Mouse (Mus musculus) lung, embryonic 16.5 days (tissue): Measurements from ENCODE around the gene Cckbr. TPM values are rescaled to one million over a fixed set of nuclear protein-coding genes. Genes with fewer than 3 reads are reported as not detected.
A peak's percentile ranks its signal among the peaks of the same experiment; 100 is the strongest.

Experiments
- ATAC-seq: fragments of 200-750 bp; cut with Nextera tagmentation; 2 replicates; pipeline ENCODE4 v1.8.0; 2017; ENCODE audit warnings: low read depth, mild to moderate bottlenecking, moderate library complexity
- H3K27ac ChIP-seq: fragments of 300-500 bp; sonication (generic); 2 replicates; pipeline ENCODE4 v1.5.1; 2014; ENCODE audit warnings: mild to moderate bottlenecking, control low read depth, low read length
- H3K27me3 ChIP-seq: fragments of 300-500 bp; sonication (generic); 2 replicates; pipeline ENCODE4 v1.6.1; 2014; ENCODE audit warnings: low read depth, low read length, mixed read lengths; ENCODE audit not compliant: control insufficient read depth, insufficient read depth
- H3K36me3 ChIP-seq: fragments of 300-500 bp; sonication (generic); 2 replicates; pipeline ENCODE4 v1.6.1; 2014; ENCODE audit warnings: low read length; ENCODE audit not compliant: control insufficient read depth, insufficient read depth
- H3K4me1 ChIP-seq: fragments of 300-500 bp; sonication (generic); replicated peaks from 2 replicates; pipeline ENCODE4 v1.6.1; 2014; ENCODE audit warnings: low read length, mixed read lengths; ENCODE audit not compliant: control insufficient read depth, insufficient read depth
- H3K4me2 ChIP-seq: fragments of 300-500 bp; sonication (generic); 2 replicates; pipeline ENCODE4 v1.6.1; 2014; ENCODE audit warnings: low read depth, low read length, control low read depth
- H3K4me3 ChIP-seq: fragments of 300-500 bp; sonication (generic); 2 replicates; pipeline ENCODE4 v1.5.1; 2014; ENCODE audit warnings: mild to moderate bottlenecking, low read length, control low read depth
- H3K9ac ChIP-seq: fragments of 300-500 bp; sonication (generic); 2 replicates; pipeline ENCODE4 v1.6.1; 2014; ENCODE audit warnings: low read length, control low read depth
- H3K9me3 ChIP-seq: fragments of 300-500 bp; sonication (generic); 2 replicates; pipeline ENCODE4 v1.6.1; 2016; ENCODE audit warnings: low read length; ENCODE audit not compliant: control insufficient read depth
- WGBS: fragments of 180-500 bp; shearing (Covaris S2); extraction: QIAGEN DNeasy Blood & Tissue Kit; methylation state at CpG from one replicate; pipeline ENCODE4 v1.1.7; 2014; 5-methylcytosine and 5-hydroxymethylcytosine counted together
- polyA plus RNA-seq: library from polyadenylated mRNA; unstranded; fragments of >200 nt; fragmentation: Nextera tagmentation; extraction: Ambion mirVana; gene quantifications from 2 replicates; pipeline ENCODE4 v1.2.1, GENCODE M21; 2015

The Cckbr gene
- polyA plus RNA-seq: 0.26 and 0.60 TPM in 2 replicates

GRCm38 (mm10) chr7:105425424-105426043, at the start of gene Cckbr:
Gene Cckbr, plus strand, starts transcription at chr7:105425731.
- H3K36me3 ChIP-seq: no peaks in the 10 kb centered on the region
- H3K4me3 ChIP-seq: peak within 1 kb of the TSS; percentile 43
- no peaks in the 10 kb centered on the region for H3K9me3 ChIP-seq
- peak within 1 kb of the TSS; percentile 48 for H3K9ac ChIP-seq
- 1% methylated on average over 31 of the region's 31 CpGs for WGBS
- H3K27ac ChIP-seq: no peak within 1 kb of the TSS
- peak within 1 kb of the TSS; percentile 62 for H3K4me2 ChIP-seq
- peaks cover 22% of the 10 kb centered on the region for H3K27me3 ChIP-seq
- ATAC-seq: peak; percentile 82
- H3K4me1 ChIP-seq: no peaks in the 10 kb centered on the region

GRCm38 (mm10) chr7:105380329-105380728, 45.2 kb upstream of the Cckbr start:
- no peaks in the 10 kb centered on the region for H3K27me3 ChIP-seq
- H3K36me3 ChIP-seq: peaks cover 53% of the 10 kb centered on the region
- no peak overlapping the region for H3K27ac ChIP-seq
- no peak overlapping the region for H3K4me2 ChIP-seq
- no peak for ATAC-seq
- 92% methylated on average over 3 of the region's 3 CpGs for WGBS
- H3K4me3 ChIP-seq: no peak overlapping the region
- no peaks in the 10 kb centered on the region for H3K4me1 ChIP-seq
- no peaks in the 10 kb centered on the region for H3K9me3 ChIP-seq
- no peak overlapping the region for H3K9ac ChIP-seq

- 89% methylated on average over 2 of the region's 2 CpGs for WGBS
- H3K4me2 ChIP-seq: no peak overlapping the region
- ATAC-seq: no peak
- no peaks in the 10 kb centered on the region for H3K27me3 ChIP-seq
- H3K36me3 ChIP-seq: peaks cover 54% of the 10 kb centered on the region
- no peak overlapping the region for H3K4me3 ChIP-seq
- H3K9me3 ChIP-seq: no peaks in the 10 kb centered on the region
- H3K4me1 ChIP-seq: no peaks in the 10 kb centered on the region
- H3K27ac ChIP-seq: no peak overlapping the region
- H3K9ac ChIP-seq: no peak overlapping the region
Observed at GRCm38 (mm10) chr7:105387696-105388095, 37.8 kb upstream of the Cckbr start.

- Histone ChIP-seq H3K4me2 (no peak overlapping the region), H3K4me1 (no peaks in the 10 kb centered on the region), H3K36me3 (peaks cover 32% of the 10 kb centered on the region), H3K9ac (no peak overlapping the region), H3K27me3 (no peaks in the 10 kb centered on the region), H3K27ac (no peak overlapping the region), H3K4me3 (no peak overlapping the region), H3K9me3 (no peaks in the 10 kb centered on the region)
- ATAC-seq: no peak
- 85% methylated on average over 2 of the region's 2 CpGs for WGBS
Observed at GRCm38 (mm10) chr7:105390236-105390635, 35.3 kb upstream of the Cckbr start.

GRCm38 (mm10) chr7:105394606-105395005, 30.9 kb upstream of the Cckbr start:
- H3K36me3 ChIP-seq: peaks cover 7% of the 10 kb centered on the region
- no peak overlapping the region for H3K9ac ChIP-seq
- ATAC-seq: no peak
- no peak overlapping the region for H3K4me2 ChIP-seq
- H3K4me1 ChIP-seq: peaks cover 5% of the 10 kb centered on the region
- no peak overlapping the region for H3K4me3 ChIP-seq
- H3K27me3 ChIP-seq: no peaks in the 10 kb centered on the region
- WGBS: 67% methylated on average over 1 of the region's 1 CpGs
- no peaks in the 10 kb centered on the region for H3K9me3 ChIP-seq
- no peak overlapping the region for H3K27ac ChIP-seq

GRCm38 (mm10) chr7:105395131-105395820, 30.3 kb upstream of the Cckbr start:
- H3K27me3 ChIP-seq: no peaks in the 10 kb centered on the region

GRCm38 (mm10) chr7:105396126-105396525, 29.4 kb upstream of the Cckbr start:
- H3K9me3 ChIP-seq: no peaks in the 10 kb centered on the region
- no peaks in the 10 kb centered on the region for H3K27me3 ChIP-seq
- no peak overlapping the region for H3K27ac ChIP-seq
- H3K4me2 ChIP-seq: no peak overlapping the region
- H3K4me3 ChIP-seq: no peak overlapping the region
- 0 out of 2 replicates have a peak, but pooled peaks cover 2% of the 10 kb centered on the region for H3K36me3 ChIP-seq
- H3K9ac ChIP-seq: no peak overlapping the region
- ATAC-seq: no peak
- peaks cover 5% of the 10 kb centered on the region for H3K4me1 ChIP-seq

More at GRCm38 (mm10) chr7:105395131-105395820, 30.3 kb upstream of the Cckbr start:
- Histone ChIP-seq H3K4me3 (no peak overlapping the region), H3K9me3 (no peaks in the 10 kb centered on the region), H3K36me3 (0 out of 2 replicates have a peak, but pooled peaks cover 2% of the 10 kb centered on the region), H3K9ac (no peak overlapping the region), H3K4me2 (no peak overlapping the region), H3K27ac (no peak overlapping the region), H3K4me1 (peaks cover 5% of the 10 kb centered on the region)
- no peak for ATAC-seq

- H3K9me3 ChIP-seq: no peaks in the 10 kb centered on the region
- peak overlapping the region; percentile 89 for H3K4me3 ChIP-seq
- ATAC-seq: peak; percentile 23
- WGBS: 1% methylated on average over 25 of the region's 25 CpGs
- peaks cover 5% of the 10 kb centered on the region for H3K4me1 ChIP-seq
- H3K27me3 ChIP-seq: no peaks in the 10 kb centered on the region
- peak overlapping the region; percentile 61 for H3K4me2 ChIP-seq
- H3K27ac ChIP-seq: peak overlapping the region; percentile 68
- no peaks in the 10 kb centered on the region for H3K36me3 ChIP-seq
- peak overlapping the region; percentile 94 for H3K9ac ChIP-seq
Observed at GRCm38 (mm10) chr7:105399058-105399934, 26.2 kb upstream of the Cckbr start.
